Mouse (Mus musculus): ENCODE data around the gene Nup210l. TPM values are rescaled to one million over a fixed set of nuclear protein-coding genes. Genes with fewer than 3 reads are reported as not detected.
"Not testable (repeated sequence)": the region's sequence is repeated elsewhere in the genome, so short reads cannot be mapped to it uniquely, and the experiment has no call there.

Nup210l gene
- polyA plus RNA-seq, 1 experiment from 2014 or later: 0.27 TPM

DNA sequence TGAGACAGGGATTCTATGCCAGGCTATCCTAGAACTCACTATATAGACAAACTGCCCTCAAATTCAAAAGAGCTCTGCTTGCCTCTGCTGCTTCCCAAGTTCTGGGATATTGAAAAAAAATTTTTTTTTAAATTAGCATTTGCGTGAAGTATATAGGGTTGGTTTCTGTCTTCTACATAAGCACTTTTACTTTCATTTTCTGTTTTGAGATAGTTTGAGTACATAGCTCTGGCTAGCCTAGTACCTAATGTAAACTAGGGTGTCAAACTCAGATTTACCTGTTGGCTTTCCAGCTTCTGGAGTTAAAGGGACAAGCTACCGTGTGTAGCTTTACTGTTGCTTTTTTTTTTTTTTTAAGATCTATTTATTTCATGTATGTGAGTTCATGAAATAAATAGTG is 2.3 kb upstream of the Nup210l start:
- H3K9me3 ChIP-seq: no peaks in the 10 kb centered on the region
- 85% methylated on average over 2 of the region's 2 CpGs for WGBS
- peaks cover 27% of the 10 kb centered on the region for H3K36me3 ChIP-seq
- H3K27me3 ChIP-seq (replicated peaks): no peaks in the 10 kb centered on the region
- H3K27ac ChIP-seq: no peak overlapping the region
- no peaks in the 10 kb centered on the region for H3K4me1 ChIP-seq
- no peak overlapping the region for H3K4me2 ChIP-seq
- no peak overlapping the region for H3K4me3 ChIP-seq (replicated peaks)
- H3K9ac ChIP-seq: no peak overlapping the region
- ATAC-seq (ENCODE audit: insufficient read depth, low FRiP score, low read depth): no peak

DNA sequence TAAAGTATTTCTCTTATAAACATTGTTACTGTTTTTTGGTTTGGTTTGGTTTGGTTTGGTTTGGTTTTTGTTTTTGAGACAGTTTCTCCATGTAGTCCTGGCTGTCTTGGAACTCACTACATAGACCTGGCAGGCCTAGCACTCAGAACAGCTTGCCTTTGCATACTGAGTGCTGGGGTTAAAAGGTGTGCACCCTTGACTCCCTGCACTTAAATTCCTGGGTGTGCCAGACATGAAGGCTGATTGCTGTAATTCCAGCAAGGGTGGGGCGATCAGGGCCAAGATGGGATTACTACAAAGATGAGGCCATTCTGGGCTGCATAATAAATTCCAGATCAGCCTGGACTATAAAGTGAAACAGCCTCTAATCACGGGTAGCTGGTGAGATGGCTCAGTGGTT is 1.7 kb upstream of the Nup210l start:
- no peak overlapping the region for H3K9ac ChIP-seq
- 80% methylated on average over 2 of the region's 2 CpGs for WGBS
- peaks cover 27% of the 10 kb centered on the region for H3K36me3 ChIP-seq
- H3K4me3 ChIP-seq (replicated peaks): no peak overlapping the region
- no peaks in the 10 kb centered on the region for H3K9me3 ChIP-seq
- H3K27ac ChIP-seq: no peak overlapping the region
- no peak overlapping the region for H3K4me2 ChIP-seq
- no peaks in the 10 kb centered on the region for H3K27me3 ChIP-seq (replicated peaks)
- no peak for ATAC-seq (ENCODE audit: insufficient read depth, low FRiP score, low read depth)
- no peaks in the 10 kb centered on the region for H3K4me1 ChIP-seq

DNA sequence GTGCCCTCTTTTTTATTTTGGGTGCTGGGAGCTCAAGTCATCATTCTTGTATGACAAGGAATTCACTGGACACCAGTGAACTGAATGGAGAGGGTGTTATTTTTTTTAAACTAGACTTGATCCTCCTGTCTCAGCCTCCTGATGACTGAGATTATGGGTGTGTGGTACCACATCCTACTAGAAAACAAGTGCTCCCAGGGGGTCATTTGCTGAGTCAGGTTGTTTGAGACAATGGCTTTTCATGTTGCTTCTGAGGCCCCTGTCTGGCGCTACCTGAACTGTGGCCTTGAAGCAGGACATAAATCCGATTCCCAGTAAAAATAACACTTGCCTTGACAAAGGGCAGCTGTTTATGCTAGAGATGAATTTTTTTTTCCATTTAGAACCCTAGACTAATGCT is 756 bp upstream of the Nup210l start:
- 36% methylated on average over 2 of the region's 2 CpGs for WGBS

DNA sequence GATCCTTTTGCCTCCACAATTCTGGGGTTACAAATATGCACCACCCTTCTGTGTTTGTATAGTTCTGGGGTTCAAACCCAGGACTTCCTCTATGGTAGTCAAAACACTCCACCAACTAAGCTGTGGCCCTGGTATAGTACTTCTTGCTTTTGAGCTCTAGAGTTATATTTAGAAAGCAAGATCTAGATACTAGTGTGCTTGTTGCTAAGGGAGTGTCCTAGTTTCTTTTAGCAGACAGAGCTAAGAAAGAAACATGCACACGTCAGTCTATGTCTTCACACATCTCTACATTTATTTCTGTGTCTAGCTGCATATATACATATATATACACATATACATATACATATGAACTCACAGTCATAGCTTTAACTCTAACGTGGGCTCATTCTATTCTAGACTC is 7.8 kb downstream of the Nup210l start:
- no peak overlapping the region for H3K4me3 ChIP-seq (replicated peaks)
- H3K27me3 ChIP-seq (replicated peaks): no peaks in the 10 kb centered on the region
- no peak for ATAC-seq (ENCODE audit: insufficient read depth, low FRiP score, low read depth)
- no peak overlapping the region for H3K27ac ChIP-seq
- no peaks in the 10 kb centered on the region for H3K9me3 ChIP-seq
- no peak overlapping the region for H3K9ac ChIP-seq
- 81% methylated on average over 2 of the region's 2 CpGs for WGBS
- no peak overlapping the region for H3K4me2 ChIP-seq
- no peaks in the 10 kb centered on the region for H3K36me3 ChIP-seq
- no peaks in the 10 kb centered on the region for H3K4me1 ChIP-seq

More for the DNA sequence above, 756 bp upstream of the Nup210l start:
- Histone ChIP-seq H3K27me3 (replicated peaks) (no peaks in the 10 kb centered on the region), H3K27ac (no peak overlapping the region), H3K4me3 (replicated peaks) (no peak overlapping the region), H3K4me1 (no peaks in the 10 kb centered on the region), H3K9ac (no peak overlapping the region), H3K4me2 (no peak overlapping the region), H3K36me3 (peaks cover 23% of the 10 kb centered on the region), H3K9me3 (no peaks in the 10 kb centered on the region)
- no peak for ATAC-seq (ENCODE audit: insufficient read depth, low FRiP score, low read depth)

DNA sequence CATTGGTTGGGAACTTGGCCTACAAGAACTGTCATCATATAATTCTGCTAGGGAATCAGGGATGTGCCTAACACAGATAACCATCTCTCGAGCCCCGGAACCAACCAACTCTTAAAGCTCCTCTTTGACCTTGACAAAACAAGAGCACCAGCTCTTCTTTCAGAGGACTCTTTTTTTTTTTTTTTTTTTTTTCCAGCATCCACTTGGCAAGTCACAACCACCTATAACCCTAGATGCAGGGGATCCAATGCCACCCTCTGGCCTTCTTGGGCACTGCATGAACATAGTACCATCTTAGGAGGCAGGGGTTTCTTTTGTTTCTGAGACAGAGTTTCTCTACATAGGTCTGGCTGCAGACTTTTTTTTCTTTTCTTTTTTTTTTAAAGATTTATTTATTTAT is 10.4 kb downstream of the Nup210l start:
- no peak overlapping the region for H3K9ac ChIP-seq
- H3K36me3 ChIP-seq: no peaks in the 10 kb centered on the region
- H3K4me2 ChIP-seq: no peak overlapping the region
- ATAC-seq (ENCODE audit: insufficient read depth, low FRiP score, low read depth): no peak
- no peaks in the 10 kb centered on the region for H3K4me1 ChIP-seq
- no peaks in the 10 kb centered on the region for H3K27me3 ChIP-seq (replicated peaks)
- H3K27ac ChIP-seq: no peak overlapping the region
- H3K9me3 ChIP-seq: no peaks in the 10 kb centered on the region
- WGBS: 83% methylated on average over 2 of the region's 2 CpGs
- no peak overlapping the region for H3K4me3 ChIP-seq (replicated peaks)

DNA sequence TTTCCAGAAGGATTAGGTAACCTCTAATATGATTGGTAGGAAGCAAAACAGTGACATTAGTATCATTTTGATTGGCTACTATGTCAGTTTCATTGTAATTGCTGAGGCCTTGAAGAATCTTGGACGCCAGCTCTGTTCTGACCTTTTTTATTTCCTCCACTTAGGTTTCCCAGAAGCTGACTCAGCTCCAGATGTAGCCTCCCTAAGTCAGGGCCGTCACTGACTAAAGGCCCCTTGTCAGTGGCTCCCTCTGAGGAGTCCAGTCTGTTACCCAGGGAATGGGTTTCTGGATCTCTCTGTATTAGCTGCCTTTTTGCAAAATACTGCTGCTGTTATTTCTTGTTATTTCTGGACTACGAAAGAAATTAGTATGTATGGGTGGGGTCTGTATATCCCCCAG is 11.6 kb downstream of the Nup210l start:
- no peak overlapping the region for H3K9ac ChIP-seq
- H3K27me3 ChIP-seq (replicated peaks): no peaks in the 10 kb centered on the region
- no peak for ATAC-seq (ENCODE audit: insufficient read depth, low FRiP score, low read depth)
- no peaks in the 10 kb centered on the region for H3K36me3 ChIP-seq
- 50% methylated on average over 3 of the region's 3 CpGs for WGBS
- H3K4me3 ChIP-seq (replicated peaks): no peak overlapping the region
- H3K4me1 ChIP-seq: no peaks in the 10 kb centered on the region
- H3K4me2 ChIP-seq: no peak overlapping the region
- H3K9me3 ChIP-seq: no peaks in the 10 kb centered on the region
- H3K27ac ChIP-seq: no peak overlapping the region

DNA sequence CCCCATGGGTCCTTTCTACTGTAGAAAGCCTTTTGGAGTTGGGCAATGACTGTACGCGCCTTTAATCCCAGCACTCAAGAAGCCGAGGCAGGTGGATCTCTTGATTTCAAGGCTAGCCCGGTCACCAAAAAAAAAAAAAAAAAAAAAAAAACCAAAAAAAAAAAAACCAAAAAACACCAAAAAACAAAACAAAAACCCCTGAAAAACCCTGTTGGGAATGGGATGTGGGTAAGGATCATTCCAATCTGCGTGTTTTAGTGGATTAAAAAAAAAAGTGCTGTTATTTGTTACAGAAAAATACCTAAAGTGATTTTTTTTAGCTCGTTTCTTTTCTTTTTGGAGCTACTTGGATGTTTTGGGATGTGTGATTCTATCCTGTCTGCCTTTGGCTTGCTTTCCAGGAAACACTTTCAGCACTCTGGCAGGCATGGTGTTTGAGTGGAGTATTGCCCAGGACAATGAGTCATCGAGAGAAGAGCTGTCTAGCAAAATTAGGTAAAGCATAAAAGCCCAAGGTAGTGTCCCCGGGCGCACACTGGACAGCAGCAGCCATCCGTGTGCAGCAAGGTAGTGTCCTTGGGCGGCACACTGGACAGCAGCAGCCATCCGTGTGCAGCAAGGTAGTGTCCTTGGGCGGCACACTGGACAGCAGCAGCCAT is 14.3 kb downstream of the Nup210l start:
- Histone ChIP-seq H3K27me3 (replicated peaks) (no peaks in the 10 kb centered on the region), H3K27ac (no peak overlapping the region), H3K4me2 (no peak overlapping the region), H3K4me3 (replicated peaks) (no peak overlapping the region), H3K9ac (no peak overlapping the region), H3K9me3 (no peaks in the 10 kb centered on the region), H3K4me1 (no peaks in the 10 kb centered on the region), H3K36me3 (no peaks in the 10 kb centered on the region)
- 89% methylated on average over 13 of the region's 13 CpGs for WGBS
- no peak for ATAC-seq (ENCODE audit: insufficient read depth, low FRiP score, low read depth)

DNA sequence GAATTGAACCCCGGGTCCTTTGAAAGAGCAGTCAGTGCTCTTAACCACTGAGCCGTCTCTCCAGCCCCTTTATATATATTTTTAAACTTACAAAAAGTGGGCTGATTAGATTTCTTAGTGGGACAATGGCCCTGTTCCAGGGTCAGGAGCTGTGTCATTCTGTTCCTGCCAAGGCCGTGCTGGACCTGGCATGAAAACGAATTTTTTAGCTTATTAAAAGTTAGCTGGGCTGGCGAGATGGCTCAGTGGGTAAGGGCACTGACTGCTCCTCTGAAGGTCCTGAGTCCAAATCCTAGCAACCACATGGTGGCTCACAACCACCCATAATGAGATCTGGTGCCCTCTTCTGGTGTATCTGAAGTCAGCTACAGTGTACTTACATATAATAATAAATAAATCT is 18.1 kb downstream of the Nup210l start:
- H3K27ac ChIP-seq; H3K27me3 ChIP-seq (replicated peaks); H3K4me1 ChIP-seq; H3K36me3 ChIP-seq; H3K4me2 ChIP-seq; H3K9me3 ChIP-seq; H3K9ac ChIP-seq; H3K4me3 ChIP-seq (replicated peaks); ATAC-seq (ENCODE audit: insufficient read depth, low FRiP score, low read depth): not testable (repeated sequence)
- 80% methylated on average over 5 of the region's 5 CpGs for WGBS

DNA sequence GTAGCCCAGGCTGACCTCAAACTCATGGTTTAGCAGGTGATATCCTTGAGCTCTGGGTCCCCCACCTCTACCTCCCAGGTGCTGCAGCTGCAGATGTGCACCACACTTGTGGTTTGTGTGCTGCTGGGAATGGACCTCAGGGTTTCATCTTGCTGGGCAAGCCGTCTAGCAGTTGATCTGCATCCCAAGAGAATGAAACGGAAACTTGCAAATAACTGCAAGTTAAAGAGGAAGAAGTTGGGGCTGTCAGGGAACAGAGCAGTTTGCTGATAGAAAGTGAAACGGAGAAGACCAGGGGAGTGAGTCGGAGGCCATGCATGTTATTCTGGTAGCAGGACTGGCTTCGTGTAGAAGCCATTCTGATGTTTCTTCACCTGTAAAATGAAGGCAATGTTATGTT is 21.8 kb downstream of the Nup210l start:
- no peak overlapping the region for H3K4me2 ChIP-seq

DNA sequence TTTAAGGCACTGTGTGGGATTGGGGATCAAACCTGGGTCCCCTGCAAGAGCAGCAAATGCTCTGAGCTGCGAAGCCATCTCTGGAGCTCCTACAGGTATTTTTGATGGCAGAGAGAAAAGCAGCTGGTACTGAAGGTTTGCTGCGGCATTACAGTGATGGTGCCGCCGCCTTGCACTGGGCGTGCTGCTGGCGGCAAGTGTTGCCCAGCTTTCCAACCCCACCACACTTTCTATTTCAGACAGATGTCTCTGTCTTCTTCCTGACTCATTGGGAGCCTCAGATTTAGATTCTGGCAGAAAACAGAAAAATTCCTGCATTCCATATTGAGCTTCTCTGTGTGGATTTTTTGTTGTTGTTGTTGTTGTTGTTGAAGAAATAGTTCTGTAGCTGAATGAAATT is 23.9 kb downstream of the Nup210l start:
- 93% methylated on average over 6 of the region's 6 CpGs for WGBS
- no peak overlapping the region for H3K4me3 ChIP-seq (replicated peaks)
- no peak overlapping the region for H3K4me2 ChIP-seq
- no peaks in the 10 kb centered on the region for H3K4me1 ChIP-seq
- H3K9ac ChIP-seq: no peak overlapping the region
- no peaks in the 10 kb centered on the region for H3K9me3 ChIP-seq
- no peaks in the 10 kb centered on the region for H3K36me3 ChIP-seq
- no peak overlapping the region for H3K27ac ChIP-seq
- ATAC-seq (ENCODE audit: insufficient read depth, low FRiP score, low read depth): no peak
- no peaks in the 10 kb centered on the region for H3K27me3 ChIP-seq (replicated peaks)

More for the DNA sequence above, 21.8 kb downstream of the Nup210l start:
- Histone ChIP-seq H3K36me3 (no peaks in the 10 kb centered on the region), H3K27me3 (replicated peaks) (no peaks in the 10 kb centered on the region), H3K9ac (no peak overlapping the region), H3K9me3 (no peaks in the 10 kb centered on the region), H3K27ac (no peak overlapping the region), H3K4me1 (no peaks in the 10 kb centered on the region), H3K4me3 (replicated peaks) (no peak overlapping the region)
- WGBS: 72% methylated on average over 5 of the region's 5 CpGs
- ATAC-seq (ENCODE audit: insufficient read depth, low FRiP score, low read depth): no peak

DNA sequence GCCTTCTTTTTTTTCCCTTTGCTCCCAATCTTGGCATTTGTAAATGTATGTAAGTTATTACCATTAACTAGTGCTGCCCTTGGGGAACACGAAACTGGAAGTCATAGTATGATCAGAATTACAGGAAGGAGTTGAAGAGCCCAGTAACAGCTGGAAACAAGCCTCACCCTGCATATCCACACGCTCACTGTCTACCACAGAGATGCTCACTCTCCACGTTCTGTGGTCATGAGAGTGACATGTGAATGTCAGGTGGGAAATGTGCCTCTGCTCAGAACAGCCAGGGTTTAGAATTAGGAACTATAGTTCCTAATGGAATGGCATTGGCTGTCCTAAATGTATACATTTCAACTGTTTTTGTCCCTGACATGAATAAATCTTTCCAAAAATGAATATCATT is 28.8 kb downstream of the Nup210l start:
- Histone ChIP-seq H3K36me3 (no peaks in the 10 kb centered on the region), H3K4me1 (no peaks in the 10 kb centered on the region), H3K4me3 (replicated peaks) (no peak overlapping the region), H3K27me3 (replicated peaks) (no peaks in the 10 kb centered on the region), H3K9me3 (no peaks in the 10 kb centered on the region), H3K4me2 (no peak overlapping the region), H3K9ac (no peak overlapping the region), H3K27ac (no peak overlapping the region)
- ATAC-seq (ENCODE audit: insufficient read depth, low FRiP score, low read depth): no peak
- WGBS: 79% methylated on average over 3 of the region's 3 CpGs

DNA sequence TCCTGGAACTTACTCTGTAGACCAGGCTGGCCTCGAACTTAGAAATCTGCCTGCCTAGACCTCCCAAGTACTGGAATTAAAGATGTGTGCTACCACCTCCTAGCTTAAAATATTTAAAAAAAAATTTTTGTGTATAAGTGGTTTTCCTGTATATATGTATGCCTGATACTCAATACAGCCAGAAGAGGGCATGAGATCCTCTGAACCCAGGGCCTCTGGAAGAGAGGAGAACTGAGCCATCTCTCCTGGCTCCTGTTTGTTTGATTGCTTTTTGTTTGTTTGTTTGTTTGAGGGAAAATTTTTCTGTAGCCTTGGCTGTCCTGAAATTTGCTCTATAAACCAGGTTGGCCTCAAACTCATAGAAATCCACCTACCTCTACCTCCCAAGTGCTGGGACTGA is 29.4 kb downstream of the Nup210l start:
- no peak overlapping the region for H3K4me2 ChIP-seq
- WGBS: 86% methylated on average over 1 of the region's 1 CpGs
- H3K9ac ChIP-seq: no peak overlapping the region
- H3K4me3 ChIP-seq (replicated peaks): no peak overlapping the region
- no peaks in the 10 kb centered on the region for H3K4me1 ChIP-seq
- H3K27me3 ChIP-seq (replicated peaks): no peaks in the 10 kb centered on the region
- H3K9me3 ChIP-seq: no peaks in the 10 kb centered on the region
- no peak for ATAC-seq (ENCODE audit: insufficient read depth, low FRiP score, low read depth)
- H3K27ac ChIP-seq: no peak overlapping the region
- no peaks in the 10 kb centered on the region for H3K36me3 ChIP-seq

DNA sequence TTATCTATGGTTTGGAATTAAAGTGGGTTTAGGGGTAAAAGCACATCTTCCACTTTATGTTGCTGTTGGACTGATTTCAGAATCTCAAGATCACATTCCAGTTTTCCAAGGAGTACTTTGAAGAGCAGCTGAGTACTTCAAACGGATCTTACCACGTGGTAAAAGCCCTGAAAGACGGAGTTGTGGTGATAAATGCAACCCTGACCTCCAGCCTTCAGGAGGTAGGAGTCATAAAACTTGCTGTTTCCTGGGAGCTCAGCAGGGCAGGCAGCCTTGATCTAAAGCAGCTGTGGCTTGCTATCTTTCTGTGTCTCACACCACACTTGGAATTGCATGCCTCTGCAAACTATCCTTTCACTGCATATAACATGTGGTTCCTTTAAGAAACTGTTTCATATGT is 30.6 kb downstream of the Nup210l start:
- no peaks in the 10 kb centered on the region for H3K9me3 ChIP-seq
- H3K4me2 ChIP-seq: no peak overlapping the region
- H3K27ac ChIP-seq: no peak overlapping the region
- ATAC-seq (ENCODE audit: insufficient read depth, low FRiP score, low read depth): no peak
- no peaks in the 10 kb centered on the region for H3K36me3 ChIP-seq
- H3K9ac ChIP-seq: no peak overlapping the region
- H3K4me1 ChIP-seq: no peaks in the 10 kb centered on the region
- H3K4me3 ChIP-seq (replicated peaks): no peak overlapping the region
- WGBS: 33% methylated on average over 3 of the region's 3 CpGs
- H3K27me3 ChIP-seq (replicated peaks): no peaks in the 10 kb centered on the region

All from stomach, embryonic 15.5 days (tissue).